Mouse (Mus musculus) embryonic fibroblast, embryonic 13.5 days (primary cell): Measurements from ENCODE around the gene Pcnx3.

Experiments used
- CTCF ChIP-seq: IDR thresholded peaks from 2 replicates; pipeline ENCODE4 v1.5.1; 2011; ENCODE audit warnings: mild to moderate bottlenecking, control low read depth, low read length, moderate library complexity, borderline replicate concordance; ENCODE audit not compliant: insufficient read depth
- POLR2A ChIP-seq: IDR thresholded peaks from 2 replicates; pipeline ENCODE4 v1.6.1; 2011; ENCODE audit warnings: low read depth, mild to moderate bottlenecking, control low read depth, low read length, moderate library complexity

GRCm38 (mm10) chr19:5725767-5726515 lies 37.2 kb upstream of the Pcnx3 start, which contains the start of gene Ehbp1l1:
- TF ChIP-seq CTCF (no peak), POLR2A (peak; percentile 78)
